Mouse (Mus musculus): ENCODE data around the gene Olfr1151. TPM values are rescaled to one million over a fixed set of nuclear protein-coding genes. Genes with fewer than 3 reads are reported as not detected.

The Olfr1151 gene
- polyA plus RNA-seq (2011; ENCODE audit: insufficient read length, low read depth, missing spikeins) = not detected in 2 replicates

DNA sequence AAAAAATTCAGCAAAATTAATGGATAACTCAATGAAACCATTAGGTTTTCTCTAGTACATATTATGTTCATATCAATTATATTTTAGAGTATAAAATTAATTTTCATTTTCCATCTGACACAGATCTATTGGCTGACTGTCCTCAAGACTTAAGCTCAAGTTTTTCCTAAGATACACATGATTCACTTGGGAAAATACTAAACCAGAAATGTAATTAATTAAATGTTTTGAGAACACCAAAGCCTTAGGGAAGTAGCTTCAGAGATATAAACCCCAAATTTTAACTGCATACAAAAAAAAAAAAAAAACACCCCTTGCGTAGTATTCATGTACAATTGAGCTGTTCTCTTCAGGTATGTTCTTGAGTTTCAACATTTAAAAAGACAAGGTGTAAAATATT is at the start of gene Olfr1151:
Gene Olfr1151 (plus strand): TSS at position 301 of the 400 bp plus-strand sequence.
- TF ChIP-seq CTCF (IDR thresholded peaks at IDR 0.05; ENCODE audit: borderline replicate concordance, insufficient read depth, low read length) = no peak
- no peak for TF ChIP-seq POLR2A (IDR thresholded peaks at IDR 0.05; ENCODE audit: low read depth, low read length)
- no peak within 1 kb of the TSS for H3K27ac ChIP-seq (ENCODE audit: insufficient read depth, low read length)
- no peaks in the 10 kb centered on the region for H3K4me1 ChIP-seq (ENCODE audit: control insufficient read depth, insufficient read depth, low read length)
- H3K4me3 ChIP-seq (ENCODE audit: insufficient read depth, low read length) = no peak within 1 kb of the TSS

- H3K27ac ChIP-seq (ENCODE audit: insufficient read depth, low read length) = no peak within 1 kb of the TSS
- TF ChIP-seq POLR2A (IDR thresholded peaks at IDR 0.05; ENCODE audit: low read depth, low read length) (no peak), CTCF (IDR thresholded peaks at IDR 0.05; ENCODE audit: borderline replicate concordance, insufficient read depth, low read length) (no peak)
These were observed 46.1 kb upstream of the Olfr1151 start, which contains the start of gene Olfr1145 for GRCm38 (mm10) chr2:87809522-87809921. Olfr1145 (plus strand) TSS chr2:87809822.

GRCm38 (mm10) chr2:87830233-87830632 is 25.4 kb upstream of the Olfr1151 start, which contains the start of gene Olfr1148:
Olfr1148 (plus strand) TSS chr2:87830533.
- Histone ChIP-seq H3K27ac (ENCODE audit: insufficient read depth, low read length) (no peak within 1 kb of the TSS), H3K4me3 (ENCODE audit: insufficient read depth, low read length) (no peak within 1 kb of the TSS), H3K4me1 (ENCODE audit: control insufficient read depth, insufficient read depth, low read length) (no peaks in the 10 kb centered on the region)
- TF ChIP-seq CTCF (IDR thresholded peaks at IDR 0.05; ENCODE audit: borderline replicate concordance, insufficient read depth, low read length) = no peak
- TF ChIP-seq POLR2A (IDR thresholded peaks at IDR 0.05; ENCODE audit: low read depth, low read length) = no peak

More at GRCm38 (mm10) chr2:87809522-87809921, 46.1 kb upstream of the Olfr1151 start, which contains the start of gene Olfr1145:
- Histone ChIP-seq H3K4me3 (ENCODE audit: insufficient read depth, low read length) (no peak within 1 kb of the TSS), H3K4me1 (ENCODE audit: control insufficient read depth, insufficient read depth, low read length) (no peaks in the 10 kb centered on the region)

DNA sequence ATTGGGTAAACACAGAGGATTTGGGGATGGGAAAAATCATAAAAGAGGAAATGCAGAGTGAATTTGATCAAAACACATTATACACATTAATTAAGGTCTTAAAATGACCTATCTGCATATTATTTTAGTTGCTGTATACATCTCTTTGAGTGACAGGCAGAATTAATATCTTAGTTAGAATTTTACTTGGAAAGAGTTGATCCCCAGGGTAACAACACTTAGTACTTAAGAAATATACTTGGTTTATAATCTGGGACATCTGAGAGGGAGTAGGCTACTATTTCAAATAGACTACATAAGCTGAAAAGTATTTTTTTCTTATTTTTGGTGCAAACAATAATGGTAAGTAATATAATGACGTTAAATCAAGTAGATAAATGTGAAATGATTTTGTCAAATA is 12.0 kb upstream of the Olfr1151 start, which contains the start of gene Olfr1150-ps1:
Gene Olfr1150-ps1 (plus strand): TSS at position 301 of the 400 bp plus-strand sequence.
- TF ChIP-seq CTCF (IDR thresholded peaks at IDR 0.05; ENCODE audit: borderline replicate concordance, insufficient read depth, low read length) = no peak
- no peak for TF ChIP-seq POLR2A (IDR thresholded peaks at IDR 0.05; ENCODE audit: low read depth, low read length)
- Histone ChIP-seq H3K4me3 (ENCODE audit: insufficient read depth, low read length) (no peak within 1 kb of the TSS), H3K27ac (ENCODE audit: insufficient read depth, low read length) (no peak within 1 kb of the TSS)

GRCm38 (mm10) chr2:87866192-87866591 is 10.5 kb downstream of the Olfr1151 start, which contains the start of gene Olfr1152:
Olfr1152 (plus strand) TSS chr2:87866492.
- TF ChIP-seq CTCF (IDR thresholded peaks at IDR 0.05; ENCODE audit: borderline replicate concordance, insufficient read depth, low read length) = no peak

More for the DNA sequence above, 12.0 kb upstream of the Olfr1151 start, which contains the start of gene Olfr1150-ps1:
- H3K4me1 ChIP-seq (ENCODE audit: control insufficient read depth, insufficient read depth, low read length) = no peaks in the 10 kb centered on the region

GRCm38 (mm10) chr2:87894662-87895061 is 39.0 kb downstream of the Olfr1151 start, which contains the start of gene Olfr1153:
Olfr1153 (plus strand) TSS chr2:87894962.
- TF ChIP-seq POLR2A (IDR thresholded peaks at IDR 0.05; ENCODE audit: low read depth, low read length) (no peak), CTCF (IDR thresholded peaks at IDR 0.05; ENCODE audit: borderline replicate concordance, insufficient read depth, low read length) (no peak)
- H3K27ac ChIP-seq (ENCODE audit: insufficient read depth, low read length) = no peak within 1 kb of the TSS
- no peaks in the 10 kb centered on the region for H3K4me1 ChIP-seq (ENCODE audit: control insufficient read depth, insufficient read depth, low read length)
- H3K4me3 ChIP-seq (ENCODE audit: insufficient read depth, low read length) = no peak within 1 kb of the TSS

More at GRCm38 (mm10) chr2:87866192-87866591, 10.5 kb downstream of the Olfr1151 start, which contains the start of gene Olfr1152:
- Histone ChIP-seq H3K4me1 (ENCODE audit: control insufficient read depth, insufficient read depth, low read length) (no peaks in the 10 kb centered on the region), H3K27ac (ENCODE audit: insufficient read depth, low read length) (no peak within 1 kb of the TSS), H3K4me3 (ENCODE audit: insufficient read depth, low read length) (no peak within 1 kb of the TSS)

GRCm38 (mm10) chr2:87905066-87905465 is 49.4 kb downstream of the Olfr1151 start, which contains the start of gene Olfr1154:
Olfr1154 (minus strand) TSS chr2:87905166.
- Histone ChIP-seq H3K27ac (ENCODE audit: insufficient read depth, low read length) (no peak within 1 kb of the TSS), H3K4me3 (ENCODE audit: insufficient read depth, low read length) (no peak within 1 kb of the TSS), H3K4me1 (ENCODE audit: control insufficient read depth, insufficient read depth, low read length) (no peaks in the 10 kb centered on the region)
- TF ChIP-seq POLR2A (IDR thresholded peaks at IDR 0.05; ENCODE audit: low read depth, low read length) (no peak), CTCF (IDR thresholded peaks at IDR 0.05; ENCODE audit: borderline replicate concordance, insufficient read depth, low read length) (no peak)

Other genes starting within 250 kb of the Olfr1151 start
- not detected in 2 replicates for gene Olfr1130, start 249.7 kb upstream of the Olfr1151 start, polyA plus RNA-seq (2011; ENCODE audit: insufficient read length, low read depth, missing spikeins)
- not detected in 2 replicates for gene Olfr1131, start 228.8 kb upstream of the Olfr1151 start, polyA plus RNA-seq (2011; ENCODE audit: insufficient read length, low read depth, missing spikeins)
- gene Olfr1132, start 218.3 kb upstream of the Olfr1151 start, polyA plus RNA-seq (2011; ENCODE audit: insufficient read length, low read depth, missing spikeins) = not detected in 2 replicates
- not detected in 2 replicates for gene Olfr1133, start 208.5 kb upstream of the Olfr1151 start, polyA plus RNA-seq (2011; ENCODE audit: insufficient read length, low read depth, missing spikeins)
- not detected in 2 replicates for gene Olfr1134, start 197.4 kb upstream of the Olfr1151 start, polyA plus RNA-seq (2011; ENCODE audit: insufficient read length, low read depth, missing spikeins)
- not detected in 2 replicates for gene Olfr1135, start 182.2 kb upstream of the Olfr1151 start, polyA plus RNA-seq (2011; ENCODE audit: insufficient read length, low read depth, missing spikeins)
- gene Olfr1136, start 161.9 kb upstream of the Olfr1151 start, polyA plus RNA-seq (2011; ENCODE audit: insufficient read length, low read depth, missing spikeins) = not detected in 2 replicates
- gene Olfr1137, start 142.7 kb upstream of the Olfr1151 start, polyA plus RNA-seq (2011; ENCODE audit: insufficient read length, low read depth, missing spikeins) = not detected in 2 replicates
- not detected in 2 replicates for gene Olfr1138, start 115.9 kb upstream of the Olfr1151 start, polyA plus RNA-seq (2011; ENCODE audit: insufficient read length, low read depth, missing spikeins)
- not detected in 2 replicates for gene Olfr1140, start 112.1 kb upstream of the Olfr1151 start, polyA plus RNA-seq (2011; ENCODE audit: insufficient read length, low read depth, missing spikeins)
- gene Olfr1141, start 101.9 kb upstream of the Olfr1151 start, polyA plus RNA-seq (2011; ENCODE audit: insufficient read length, low read depth, missing spikeins) = not detected in 2 replicates
- gene Olfr152, start 76.4 kb upstream of the Olfr1151 start, polyA plus RNA-seq (2011; ENCODE audit: insufficient read length, low read depth, missing spikeins) = not detected in 2 replicates
- not detected in 2 replicates for gene Olfr1143, start 55.3 kb upstream of the Olfr1151 start, polyA plus RNA-seq (2011; ENCODE audit: insufficient read length, low read depth, missing spikeins)
- not detected in 2 replicates for gene Olfr1145, start 46.0 kb upstream of the Olfr1151 start, polyA plus RNA-seq (2011; ENCODE audit: insufficient read length, low read depth, missing spikeins)
- gene Olfr1148, start 25.3 kb upstream of the Olfr1151 start, polyA plus RNA-seq (2011; ENCODE audit: insufficient read length, low read depth, missing spikeins) = not detected in 2 replicates
- not detected in 2 replicates for gene Olfr1150-ps1, start 11.9 kb upstream of the Olfr1151 start, polyA plus RNA-seq (2011; ENCODE audit: insufficient read length, low read depth, missing spikeins)
- gene Olfr1152, start 10.6 kb downstream of the Olfr1151 start, polyA plus RNA-seq (2011; ENCODE audit: insufficient read length, low read depth, missing spikeins) = 0.09 TPM in 1 of 2 replicates, not detected in the other
- not detected in 2 replicates for gene Olfr1153, start 39.1 kb downstream of the Olfr1151 start, polyA plus RNA-seq (2011; ENCODE audit: insufficient read length, low read depth, missing spikeins)
- gene Olfr1154, start 49.3 kb downstream of the Olfr1151 start, polyA plus RNA-seq (2011; ENCODE audit: insufficient read length, low read depth, missing spikeins) = not detected in 2 replicates
- not detected in 2 replicates for gene Olfr1155, start 89.3 kb downstream of the Olfr1151 start, polyA plus RNA-seq (2011; ENCODE audit: insufficient read length, low read depth, missing spikeins)
- not detected in 2 replicates for gene Olfr1156, start 97.2 kb downstream of the Olfr1151 start, polyA plus RNA-seq (2011; ENCODE audit: insufficient read length, low read depth, missing spikeins)
- not detected in 2 replicates for gene Olfr1157, start 112.4 kb downstream of the Olfr1151 start, polyA plus RNA-seq (2011; ENCODE audit: insufficient read length, low read depth, missing spikeins)
- not detected in 2 replicates for gene Olfr74, start 118.8 kb downstream of the Olfr1151 start, polyA plus RNA-seq (2011; ENCODE audit: insufficient read length, low read depth, missing spikeins)
- gene Olfr1158, start 134.3 kb downstream of the Olfr1151 start, polyA plus RNA-seq (2011; ENCODE audit: insufficient read length, low read depth, missing spikeins) = not detected in 2 replicates
- not detected in 2 replicates for gene Olfr1160, start 152.4 kb downstream of the Olfr1151 start, polyA plus RNA-seq (2011; ENCODE audit: insufficient read length, low read depth, missing spikeins)
- not detected in 2 replicates for gene Olfr1161, start 166.9 kb downstream of the Olfr1151 start, polyA plus RNA-seq (2011; ENCODE audit: insufficient read length, low read depth, missing spikeins)
- not detected in 2 replicates for gene Olfr73, start 181.8 kb downstream of the Olfr1151 start, polyA plus RNA-seq (2011; ENCODE audit: insufficient read length, low read depth, missing spikeins)
- gene Olfr1162, start 195.3 kb downstream of the Olfr1151 start, polyA plus RNA-seq (2011; ENCODE audit: insufficient read length, low read depth, missing spikeins) = not detected in 2 replicates
- not detected in 2 replicates for gene Olfr1163, start 216.0 kb downstream of the Olfr1151 start, polyA plus RNA-seq (2011; ENCODE audit: insufficient read length, low read depth, missing spikeins)
- not detected in 2 replicates for gene Olfr1164, start 238.1 kb downstream of the Olfr1151 start, polyA plus RNA-seq (2011; ENCODE audit: insufficient read length, low read depth, missing spikeins)